Mouse (Mus musculus) liver, embryonic 15.5 days (tissue): ENCODE data around the gene Hsd17b14. TPM values are rescaled to one million over a fixed set of nuclear protein-coding genes. Genes with fewer than 3 reads are reported as not detected.
"Not testable (repeated sequence)": the region's sequence is repeated elsewhere in the genome, so short reads cannot be mapped to it uniquely, and the experiment has no call there.

Experiments
- ATAC-seq: fragments of 200-750 bp; cut with Nextera tagmentation; 2 replicates; pipeline ENCODE4 v1.8.0; 2017; ENCODE audit warnings: moderate number of reproducible peaks, mild to moderate bottlenecking, moderate library complexity; ENCODE audit not compliant: insufficient read depth
- H3K27ac ChIP-seq: fragments of 300-500 bp; sonication (generic); replicated peaks from 2 replicates; pipeline ENCODE4 v1.5.1; 2015; ENCODE audit warnings: mild to moderate bottlenecking, inconsistent platforms
- H3K27me3 ChIP-seq: fragments of 300-500 bp; sonication (generic); 2 replicates; pipeline ENCODE4 v1.6.1; 2015; ENCODE audit warnings: mild to moderate bottlenecking, inconsistent platforms
- H3K36me3 ChIP-seq: fragments of 300-500 bp; sonication (generic); replicated peaks from 2 replicates; pipeline ENCODE4 v1.6.1; 2015; ENCODE audit warnings: moderate library complexity, mild to moderate bottlenecking, inconsistent platforms
- H3K4me1 ChIP-seq: fragments of 300-500 bp; sonication (generic); replicated peaks from 2 replicates; pipeline ENCODE4 v1.6.1; 2015; ENCODE audit warnings: inconsistent platforms
- H3K4me2 ChIP-seq: fragments of 300-500 bp; sonication (generic); 2 replicates; pipeline ENCODE4 v1.6.1; 2015; ENCODE audit warnings: moderate library complexity, mild to moderate bottlenecking, inconsistent platforms
- H3K4me3 ChIP-seq: fragments of 300-500 bp; sonication (generic); replicated peaks from 2 replicates; pipeline ENCODE4 v1.5.1; 2015; ENCODE audit warnings: mild to moderate bottlenecking, inconsistent platforms
- H3K9ac ChIP-seq: fragments of 300-500 bp; sonication (generic); 2 replicates; pipeline ENCODE4 v1.6.1; 2015; ENCODE audit warnings: moderate library complexity, mild to moderate bottlenecking, inconsistent platforms
- H3K9me3 ChIP-seq: fragments of 300-500 bp; sonication (generic); replicated peaks from 2 replicates; pipeline ENCODE4 v1.6.1; 2016; ENCODE audit warnings: inconsistent platforms
- whole genome bisulfite sequencing: fragments of 180-500 bp; shearing (Covaris S2); methylation state at CpG from one replicate; pipeline ENCODE4 v1.1.7; 2015; ENCODE audit warnings: mixed read lengths; ENCODE audit not compliant: insufficient replicate concordance; 5-methylcytosine and 5-hydroxymethylcytosine counted together
- polyA plus RNA-seq: library from polyadenylated mRNA; unstranded; fragments of >200 nt; fragmentation: Nextera tagmentation; extraction: Ambion mirVana; gene quantifications from 2 replicates; pipeline ENCODE4 v1.2.1, GENCODE M21; 2015

Hsd17b14 gene
- 1.9 and 2.2 TPM in 2 replicates for polyA plus RNA-seq

- Histone ChIP-seq H3K4me2 (no peak within 1 kb of the TSS), H3K27me3 (no peaks in the 10 kb centered on the region), H3K27ac (no peak within 1 kb of the TSS), H3K9ac (no peak within 1 kb of the TSS), H3K4me1 (0 out of 2 replicates have a peak, but pooled peaks cover 13% of the 10 kb centered on the region), H3K9me3 (no peaks in the 10 kb centered on the region), H3K4me3 (no peak within 1 kb of the TSS), H3K36me3 (no peaks in the 10 kb centered on the region)
- no peak for ATAC-seq
- whole genome bisulfite sequencing: 47% methylated on average over 8 of the region's 8 CpGs
Observed at GRCm38 (mm10) chr7:45554744-45555143, at the start of gene Hsd17b14. TSS of gene Hsd17b14 (plus strand) at chr7:45554893.

GRCm38 (mm10) chr7:45507583-45507982 lies 47.1 kb upstream of the Hsd17b14 start:
- 75% methylated on average over 6 of the region's 6 CpGs for WGBS
- Histone ChIP-seq H3K27ac (peak overlapping the region; percentile 94), H3K4me2 (peak overlapping the region; percentile 93), H3K4me1 (peaks cover 60% of the 10 kb centered on the region), H3K4me3 (peak overlapping the region; percentile 94), H3K9ac (peak overlapping the region; percentile 61), H3K27me3 (no peaks in the 10 kb centered on the region), H3K36me3 (peaks cover 52% of the 10 kb centered on the region), H3K9me3 (no peaks in the 10 kb centered on the region)
- ATAC-seq: no peak

GRCm38 (mm10) chr7:45508561-45508960 lies 46.1 kb upstream of the Hsd17b14 start:
- H3K9me3 ChIP-seq: no peaks in the 10 kb centered on the region
- peak overlapping the region; percentile 93 for H3K4me2 ChIP-seq
- H3K4me3 ChIP-seq: peak overlapping the region; percentile 94
- peak overlapping the region; percentile 94 for H3K27ac ChIP-seq
- 11% methylated on average over 6 of the region's 6 CpGs for WGBS
- peaks cover 44% of the 10 kb centered on the region for H3K36me3 ChIP-seq
- no peaks in the 10 kb centered on the region for H3K27me3 ChIP-seq
- H3K4me1 ChIP-seq: peaks cover 53% of the 10 kb centered on the region
- peak overlapping the region; percentile 99 for H3K9ac ChIP-seq
- ATAC-seq: peak; percentile 76

- Histone ChIP-seq H3K27me3 (no peaks in the 10 kb centered on the region), H3K36me3 (peaks cover 37% of the 10 kb centered on the region), H3K9ac (peak overlapping the region; percentile 99), H3K4me1 (peaks cover 54% of the 10 kb centered on the region), H3K4me2 (peak overlapping the region; percentile 93), H3K9me3 (no peaks in the 10 kb centered on the region), H3K27ac (peak overlapping the region; percentile 94), H3K4me3 (peak overlapping the region; percentile 94)
- 10% methylated on average over 19 of the region's 19 CpGs for WGBS
- ATAC-seq: peak; percentile 36
Observed at GRCm38 (mm10) chr7:45509181-45509882, 45.4 kb upstream of the Hsd17b14 start.

GRCm38 (mm10) chr7:45509912-45510787 lies 44.5 kb upstream of the Hsd17b14 start, which contains the start of gene Nucb1:
TSS of gene Nucb1 (minus strand) at chr7:45510406.
- peak within 1 kb of the TSS; percentile 94 for H3K4me3 ChIP-seq
- H3K9ac ChIP-seq: peak within 1 kb of the TSS; percentile 99
- peaks cover 56% of the 10 kb centered on the region for H3K4me1 ChIP-seq
- peak; percentile 70 for ATAC-seq
- peak within 1 kb of the TSS; percentile 94 for H3K27ac ChIP-seq
- H3K36me3 ChIP-seq: peaks cover 29% of the 10 kb centered on the region
- under 1% methylated on average over 44 of the region's 44 CpGs for WGBS
- H3K4me2 ChIP-seq: peak within 1 kb of the TSS; percentile 93
- no peaks in the 10 kb centered on the region for H3K9me3 ChIP-seq
- no peaks in the 10 kb centered on the region for H3K27me3 ChIP-seq

GRCm38 (mm10) chr7:45514411-45514810 lies 40.3 kb upstream of the Hsd17b14 start:
- H3K9me3 ChIP-seq: no peaks in the 10 kb centered on the region
- ATAC-seq: no peak
- H3K36me3 ChIP-seq: no peaks in the 10 kb centered on the region
- H3K27me3 ChIP-seq: no peaks in the 10 kb centered on the region
- H3K4me1 ChIP-seq: peaks cover 47% of the 10 kb centered on the region
- 74% methylated on average over 7 of the region's 7 CpGs for WGBS
- no peak overlapping the region for H3K4me2 ChIP-seq
- no peak overlapping the region for H3K4me3 ChIP-seq
- H3K27ac ChIP-seq: peak overlapping the region; percentile 78
- no peak overlapping the region for H3K9ac ChIP-seq

- Histone ChIP-seq H3K4me2 (peak overlapping the region; percentile 65), H3K4me3 (peak overlapping the region; percentile 29), H3K27me3 (no peaks in the 10 kb centered on the region), H3K9ac (peak overlapping the region; percentile 49), H3K4me1 (peaks cover 52% of the 10 kb centered on the region), H3K27ac (peak overlapping the region; percentile 78), H3K36me3 (peaks cover 2% of the 10 kb centered on the region; the same call in 1 of the 2 replicates), H3K9me3 (no peaks in the 10 kb centered on the region)
- WGBS: 12% methylated on average over 16 of the region's 16 CpGs
- ATAC-seq: peak; percentile 79
Observed at GRCm38 (mm10) chr7:45515436-45515835, 39.3 kb upstream of the Hsd17b14 start.

GRCm38 (mm10) chr7:45516846-45517245 lies 37.8 kb upstream of the Hsd17b14 start:
- H3K9ac ChIP-seq, ATAC-seq: not testable (repeated sequence)
- 55% methylated on average over 5 of the region's 5 CpGs for WGBS

GRCm38 (mm10) chr7:45518618-45519017 lies 36.1 kb upstream of the Hsd17b14 start:
- Histone ChIP-seq H3K4me1 (peaks cover 71% of the 10 kb centered on the region), H3K27ac (peak overlapping the region; percentile 58; the same call in 1 of the 2 replicates), H3K4me3 (no peak overlapping the region), H3K9me3 (no peaks in the 10 kb centered on the region), H3K36me3 (peaks cover 32% of the 10 kb centered on the region), H3K4me2 (no peak overlapping the region), H3K9ac (peak overlapping the region; percentile 9; the same call in 1 of the 2 replicates), H3K27me3 (no peaks in the 10 kb centered on the region)
- WGBS: 88% methylated on average over 16 of the region's 16 CpGs
- ATAC-seq: no peak

More at GRCm38 (mm10) chr7:45516846-45517245, 37.8 kb upstream of the Hsd17b14 start:
- H3K27ac ChIP-seq, H3K4me3 ChIP-seq, H3K9me3 ChIP-seq, H3K27me3 ChIP-seq, H3K4me2 ChIP-seq: not testable (repeated sequence)
- peaks cover 15% of the 10 kb centered on the region for H3K36me3 ChIP-seq
- H3K4me1 ChIP-seq: peaks cover 59% of the 10 kb centered on the region

GRCm38 (mm10) chr7:45519345-45520120 lies 35.2 kb upstream of the Hsd17b14 start:
- Histone ChIP-seq H3K4me3 (peak overlapping the region; percentile 9; the same call in 1 of the 2 replicates), H3K36me3 (peaks cover 40% of the 10 kb centered on the region), H3K27me3 (no peaks in the 10 kb centered on the region), H3K4me2 (peak overlapping the region; percentile 32), H3K9me3 (no peaks in the 10 kb centered on the region), H3K27ac (peak overlapping the region; percentile 58), H3K9ac (peak overlapping the region; percentile 4; the same call in 1 of the 2 replicates), H3K4me1 (peaks cover 71% of the 10 kb centered on the region)
- ATAC-seq: no peak
- WGBS: 63% methylated on average over 8 of the region's 8 CpGs
